Mouse (Mus musculus) spleen, adult 18-20 months (tissue): Measurements from ENCODE around the gene Enpp6.

Experiments used
- DNase-seq, 2 experiments: peaks; one replicate each; pipeline ENCODE4 v3.0.0; 2022; ENCODE audit warnings: mixed read lengths in 2 of 2

Gene Enpp6

DNA sequence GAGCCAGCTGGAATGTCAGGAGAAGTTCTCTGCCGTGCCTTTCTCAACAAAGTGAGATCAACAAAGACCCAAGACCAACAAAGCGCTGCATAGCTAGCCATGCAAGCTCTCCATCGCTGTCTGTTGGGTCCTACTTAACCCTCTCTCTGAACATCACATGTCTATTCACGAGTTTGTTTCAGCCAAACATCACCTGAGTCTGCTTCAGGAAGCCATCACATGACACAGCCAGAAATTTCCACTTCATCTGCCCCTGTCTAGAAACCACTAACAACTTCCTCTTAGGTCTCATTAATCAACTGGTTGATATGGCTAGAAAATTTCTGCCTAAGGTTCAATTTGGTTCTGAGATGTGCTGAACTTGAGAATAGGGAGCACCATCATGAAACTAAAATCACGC, 85.3 kb downstream of the Enpp6 start:
- DNase-seq = no peak

DNA sequence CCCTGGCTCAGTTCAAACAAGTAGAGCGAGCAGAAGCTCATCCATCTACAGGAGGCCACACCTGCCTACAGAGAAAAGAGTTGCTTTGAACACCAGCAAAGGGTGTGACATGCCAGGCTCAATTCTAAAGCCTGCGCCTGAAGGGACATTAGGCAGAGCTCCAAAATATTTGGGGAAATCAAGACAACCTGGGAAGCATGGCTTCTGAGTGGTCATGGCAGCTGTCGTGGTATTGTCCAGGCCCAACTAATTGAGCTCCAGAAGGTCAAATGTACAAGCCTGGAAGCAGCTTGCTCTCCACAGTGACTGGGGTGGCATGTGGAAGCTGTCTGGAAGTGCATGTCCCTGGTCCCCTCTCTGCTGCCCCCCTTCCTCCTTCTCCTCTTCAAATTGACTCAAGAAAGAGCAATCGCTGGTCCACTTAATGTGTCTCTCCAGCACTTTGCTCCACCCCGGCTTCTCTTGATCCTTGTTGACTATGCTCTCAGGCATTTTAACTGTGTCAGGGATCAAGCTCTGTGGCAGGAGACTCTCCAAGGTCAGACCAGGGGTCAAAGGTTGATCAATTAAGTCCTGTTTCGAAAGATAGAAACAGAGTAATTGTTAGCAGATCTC, 89.4 kb downstream of the Enpp6 start:
- DNase-seq = no peak

DNA sequence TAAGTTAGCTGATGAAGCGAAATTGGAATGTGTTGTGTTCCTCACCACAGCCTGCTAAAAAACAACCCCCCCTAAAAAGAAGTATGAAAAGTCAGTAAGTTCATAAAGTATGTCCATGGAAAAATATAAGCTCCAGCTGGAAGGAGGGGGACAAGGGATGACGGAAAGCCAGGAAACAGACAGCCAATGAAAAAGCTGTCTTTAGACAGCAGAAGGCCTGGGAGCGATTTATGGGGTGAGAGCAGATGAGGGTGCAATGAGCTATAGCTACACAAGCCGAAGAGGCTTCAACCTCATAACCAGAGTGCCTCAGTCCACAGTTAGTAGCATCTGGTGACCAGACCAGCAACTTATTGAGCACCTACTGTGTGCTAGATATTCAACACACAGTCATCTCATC, 93.3 kb downstream of the Enpp6 start:
- no peak for DNase-seq

DNA sequence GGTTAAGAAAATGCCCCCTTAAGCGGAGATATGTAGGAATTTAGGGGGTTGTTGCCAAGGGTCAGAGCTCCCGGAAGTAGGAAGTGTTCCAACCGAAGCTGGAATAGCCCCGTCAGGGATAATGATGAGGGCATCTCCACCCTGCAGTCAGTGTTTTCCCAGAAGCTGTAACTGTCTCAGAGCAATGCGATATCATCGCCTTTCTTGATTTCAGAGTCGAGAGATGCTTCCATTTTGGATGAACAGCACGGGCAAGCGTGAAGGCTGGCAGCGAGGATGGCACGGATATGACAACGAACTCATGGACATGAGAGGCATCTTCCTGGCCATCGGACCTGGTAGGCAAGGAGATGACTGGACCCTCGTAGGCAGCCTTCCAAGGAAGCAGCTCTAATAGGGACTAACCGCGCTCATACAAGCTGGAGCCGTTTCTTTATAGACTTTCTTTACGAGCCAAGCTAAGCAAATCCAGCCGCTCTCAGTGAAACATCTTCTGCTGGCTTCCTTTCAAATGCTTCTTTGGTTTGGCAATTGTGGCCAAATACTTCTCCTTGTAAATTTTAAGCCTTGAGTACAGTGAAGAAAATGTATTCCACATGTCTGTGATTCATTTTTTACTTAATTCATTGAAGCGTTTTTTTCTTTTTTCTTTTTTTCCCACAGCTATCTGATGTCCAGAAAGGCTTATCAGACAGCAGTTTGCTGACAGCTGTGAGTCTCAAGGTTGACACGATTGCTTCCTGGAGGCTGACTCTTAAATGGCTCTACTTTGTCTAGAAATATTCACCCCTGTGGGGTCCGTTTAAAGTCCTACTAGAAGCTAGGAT, 95.7 kb downstream of the Enpp6 start:
- no peak for DNase-seq

DNA sequence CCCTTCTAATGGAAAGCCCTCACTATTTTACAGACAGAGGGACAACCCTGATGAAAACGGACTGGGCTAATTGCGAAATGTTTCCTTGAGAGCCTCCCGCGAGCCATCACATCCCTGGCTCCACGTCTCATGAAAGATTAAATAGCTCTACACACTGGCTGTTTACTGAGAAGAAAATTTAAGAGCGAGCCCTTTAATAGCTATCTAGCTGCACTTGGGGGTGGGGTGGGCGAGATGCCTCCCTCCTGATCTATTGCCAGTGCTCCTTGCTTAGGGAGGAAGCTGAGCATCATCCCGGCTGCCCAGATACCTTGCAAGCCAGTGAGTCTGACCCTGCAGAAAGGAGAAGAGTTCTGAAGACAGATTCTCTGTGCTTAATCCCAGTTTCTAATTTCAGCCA, 103.3 kb downstream of the Enpp6 start:
- DNase-seq = no peak

DNA sequence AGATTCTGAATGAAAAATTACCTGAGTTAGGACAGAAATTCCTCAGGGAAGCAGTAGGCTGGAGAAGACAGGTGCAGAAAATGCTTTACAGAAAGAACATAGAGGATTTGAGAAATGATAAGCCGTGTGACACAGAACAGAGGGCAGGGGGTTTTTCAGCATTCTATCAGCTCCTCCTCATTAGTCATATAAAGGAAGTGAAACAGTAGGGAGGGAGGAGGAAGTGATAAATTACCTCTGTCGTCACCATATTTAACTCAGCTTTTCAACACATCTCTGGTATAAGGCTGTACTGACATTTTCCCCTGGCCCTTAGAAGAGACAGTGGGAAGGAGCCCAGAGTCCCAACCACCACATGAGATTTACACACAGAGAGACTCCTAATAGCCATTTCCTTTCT, 118.9 kb downstream of the Enpp6 start:
- DNase-seq = no peak

DNA sequence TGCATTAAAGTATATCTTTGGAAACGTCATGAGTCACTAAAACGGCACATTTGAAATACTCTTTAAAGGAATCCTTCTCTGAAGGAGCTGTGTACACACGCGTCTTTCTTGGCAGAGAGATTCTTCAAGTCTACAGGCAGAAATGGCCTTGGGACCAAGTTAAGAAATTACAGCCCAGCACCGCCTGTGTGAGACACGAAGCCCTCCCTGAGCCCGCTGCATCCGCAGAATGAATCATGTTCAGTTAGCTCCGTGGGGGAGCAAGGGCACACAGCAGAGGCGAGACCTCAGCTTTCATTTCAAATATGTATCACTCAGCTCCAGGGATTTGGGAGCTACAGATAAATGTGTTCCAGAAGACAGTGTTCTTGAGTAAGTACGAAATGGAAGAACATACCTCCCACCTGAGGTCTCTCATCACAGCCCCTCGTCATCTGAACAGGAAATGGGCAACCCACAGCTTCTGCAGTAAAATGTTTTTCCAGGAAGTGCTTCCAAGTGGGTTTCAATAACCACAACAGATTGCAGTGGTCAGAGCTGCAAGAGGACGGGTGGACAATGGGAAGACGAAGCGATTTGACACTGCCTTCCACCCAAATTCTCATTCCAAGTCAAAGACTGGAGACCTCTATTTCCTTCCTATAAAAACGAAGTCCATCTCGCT, 127.6 kb downstream of the Enpp6 start:
- no peak for DNase-seq

DNA sequence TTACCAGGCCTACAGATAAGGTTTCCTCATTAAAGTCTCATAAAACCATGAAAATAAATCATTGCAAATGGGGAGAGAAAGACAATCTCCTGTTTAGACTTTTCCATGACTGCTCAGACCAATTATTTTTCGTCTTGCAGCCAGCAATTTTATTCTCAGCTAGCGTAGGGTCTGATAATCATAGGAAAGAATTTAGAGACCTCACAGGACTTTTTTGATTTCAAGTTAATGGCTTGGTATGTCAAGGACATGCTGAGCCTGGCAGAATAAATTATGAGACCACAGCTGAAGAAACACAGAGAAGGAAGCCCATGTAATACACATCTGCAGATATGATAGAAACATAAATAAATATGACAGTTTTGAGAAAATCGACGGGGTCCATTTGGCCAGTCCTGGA, 130.6 kb downstream of the Enpp6 start:
- no peak for DNase-seq

DNA sequence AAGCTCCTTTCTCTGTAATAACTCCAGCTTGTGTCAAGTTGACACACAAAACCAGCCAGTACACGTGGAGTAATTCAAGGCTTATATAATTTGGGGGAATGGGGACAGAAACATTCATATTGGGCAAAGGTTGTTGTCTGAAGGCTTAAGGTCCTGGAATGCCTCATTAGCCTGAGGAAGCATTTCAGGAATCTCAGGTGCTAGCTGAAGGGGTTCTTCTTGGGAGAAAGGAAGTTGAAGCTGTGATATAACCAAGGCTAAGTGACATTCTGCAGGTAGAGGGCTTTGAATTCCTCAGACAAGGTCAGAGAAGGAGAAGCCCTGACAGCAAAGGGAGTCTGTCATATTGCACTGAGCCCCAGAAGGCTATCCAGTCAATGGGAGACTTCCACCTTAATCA, 133.2 kb downstream of the Enpp6 start:
- no peak for DNase-seq

DNA sequence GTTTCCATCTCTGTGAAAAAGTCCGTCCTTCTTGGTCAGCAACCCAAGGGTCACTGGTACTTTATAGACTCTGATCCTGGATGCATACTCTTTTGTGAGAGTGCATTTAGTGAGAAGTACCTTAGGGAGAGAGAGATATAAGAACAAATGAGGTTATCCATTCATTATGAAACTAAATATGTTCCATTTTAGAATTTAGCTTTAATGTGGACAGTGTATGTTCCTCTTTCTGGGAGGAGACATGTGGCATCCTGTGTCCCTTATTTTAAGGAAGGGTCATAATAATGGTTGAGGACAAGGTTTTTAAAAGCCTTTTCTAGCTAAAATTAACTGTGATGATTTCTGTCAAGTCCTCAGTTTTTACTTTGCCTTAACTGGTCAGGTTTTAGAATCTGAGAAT, 142.2 kb downstream of the Enpp6 start:
- no peak for DNase-seq

DNA sequence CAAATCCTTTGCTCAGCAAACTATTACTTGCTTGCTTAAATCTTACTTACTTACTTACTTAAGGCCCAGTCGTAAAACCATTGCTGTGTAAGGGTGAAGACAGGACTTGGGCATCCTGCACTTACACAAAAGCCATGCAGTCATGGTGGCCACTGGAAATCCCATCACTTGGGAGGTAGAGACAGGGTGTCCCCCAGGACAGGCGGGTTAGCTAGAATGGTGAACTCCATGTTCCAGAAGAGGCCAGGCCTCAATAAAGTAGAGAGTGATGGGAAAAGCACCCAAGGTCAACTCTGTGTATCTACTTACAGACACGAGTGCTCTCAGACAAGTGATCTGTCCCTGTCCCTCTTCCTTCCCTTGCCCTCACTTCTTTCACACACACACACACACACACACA, 146.7 kb downstream of the Enpp6 start:
- DNase-seq = no peak

DNA sequence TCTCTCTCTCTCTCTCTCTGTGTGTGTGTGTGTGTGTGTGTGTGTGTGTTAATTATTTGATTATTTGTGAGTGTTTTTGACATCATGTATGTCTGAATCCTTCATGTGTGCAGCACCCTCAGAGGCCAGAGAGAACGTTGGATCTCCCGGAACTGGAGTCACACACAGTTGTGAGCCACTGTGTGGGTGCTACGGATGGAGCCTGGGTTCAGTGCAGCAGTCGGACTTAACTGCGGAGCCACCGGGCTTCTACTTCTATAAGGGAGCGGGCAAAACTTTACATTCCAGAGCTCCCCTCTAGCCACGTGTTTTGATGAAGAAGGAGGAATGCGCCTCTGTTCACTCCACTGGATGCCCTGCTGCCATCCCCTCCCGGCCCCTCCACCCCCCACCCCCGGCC, 148.0 kb downstream of the Enpp6 start:
- DNase-seq = no peak

DNA sequence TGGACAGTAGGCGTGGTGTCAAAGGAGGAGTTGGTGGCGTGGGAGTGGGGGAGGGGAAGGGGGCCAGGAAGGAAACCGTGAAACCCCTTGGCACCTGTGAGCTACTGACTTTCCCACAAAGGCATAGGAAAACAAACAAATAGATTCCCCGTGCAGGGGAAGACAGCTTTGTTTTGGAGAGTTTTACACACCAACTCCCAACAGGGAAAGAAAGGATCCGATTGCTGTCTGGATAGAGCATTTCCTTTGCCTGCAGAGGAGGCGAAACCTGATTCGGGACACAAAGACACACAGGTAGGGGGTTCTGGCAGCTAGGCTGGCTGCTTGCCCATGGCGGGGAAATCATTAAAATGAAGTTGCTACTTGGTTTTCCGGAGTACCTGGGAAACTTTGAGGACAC, 148.9 kb downstream of the Enpp6 start:
- no peak for DNase-seq

DNA sequence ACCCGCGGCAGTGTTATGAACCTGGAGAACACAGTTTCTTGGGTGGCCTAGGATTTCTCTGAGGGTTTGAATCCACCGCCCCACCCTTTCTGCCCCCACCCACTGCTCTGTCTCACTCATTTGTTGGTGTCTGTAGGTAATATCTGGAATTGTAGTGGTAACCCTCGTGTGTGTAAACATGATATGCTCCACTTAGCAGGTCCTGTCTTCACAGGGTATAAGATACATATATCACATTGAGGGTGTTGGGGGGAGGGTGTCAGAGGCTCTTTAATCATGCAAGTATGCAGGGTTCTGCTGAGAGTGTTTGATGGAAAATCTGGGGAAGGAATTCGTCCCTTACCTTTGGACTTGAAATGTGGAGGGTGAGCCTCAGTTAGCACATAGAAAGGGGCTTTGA, 149.4 kb downstream of the Enpp6 start:
- DNase-seq = no peak

DNA sequence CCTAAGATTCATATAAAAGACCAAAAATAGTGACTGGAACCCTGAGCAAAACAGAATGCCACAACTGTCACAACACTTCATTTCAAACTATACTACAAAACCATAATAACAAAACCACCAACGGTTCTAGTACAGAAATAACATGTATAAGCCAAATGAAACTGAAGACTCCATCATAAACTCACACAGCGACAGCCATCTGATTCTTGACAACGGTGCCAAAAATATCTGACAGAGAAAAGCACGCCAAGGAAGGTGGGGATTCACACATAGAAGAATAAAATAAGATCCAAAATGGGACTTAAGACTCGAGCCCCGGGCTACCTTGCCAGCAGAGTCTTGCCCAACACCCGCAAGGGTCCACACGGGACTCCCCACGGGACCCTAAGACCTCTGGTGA, 158.6 kb downstream of the Enpp6 start:
- no peak for DNase-seq
